Mouse (Mus musculus): ENCODE results near the gene Kcne2.

- TF ChIP-seq ZNF384 (IDR thresholded peaks at IDR 0.05; ENCODE audit: low read depth, low read length) (no peak), CHD2 (IDR thresholded peaks at IDR 0.05; ENCODE audit: low read depth, low read length) (no peak), HCFC1 (IDR thresholded peaks at IDR 0.05; ENCODE audit: borderline replicate concordance, insufficient read depth, low read length) (no peak), ZC3H11A (IDR thresholded peaks at IDR 0.05; ENCODE audit: borderline replicate concordance, low read depth, low read length) (no peak)
These were observed 42.4 kb downstream of the Kcne2 start for GRCm38 (mm10) chr16:92334600-92334999.
